Mouse (Mus musculus): Measurements from ENCODE around the gene AY358078. TPM values are rescaled to one million over a fixed set of nuclear protein-coding genes. Genes with fewer than 3 reads are reported as not detected.

Gene AY358078
- total and polyA plus RNA-seq, 3 experiments: 0.26 TPM; not detected in 2

DNA sequence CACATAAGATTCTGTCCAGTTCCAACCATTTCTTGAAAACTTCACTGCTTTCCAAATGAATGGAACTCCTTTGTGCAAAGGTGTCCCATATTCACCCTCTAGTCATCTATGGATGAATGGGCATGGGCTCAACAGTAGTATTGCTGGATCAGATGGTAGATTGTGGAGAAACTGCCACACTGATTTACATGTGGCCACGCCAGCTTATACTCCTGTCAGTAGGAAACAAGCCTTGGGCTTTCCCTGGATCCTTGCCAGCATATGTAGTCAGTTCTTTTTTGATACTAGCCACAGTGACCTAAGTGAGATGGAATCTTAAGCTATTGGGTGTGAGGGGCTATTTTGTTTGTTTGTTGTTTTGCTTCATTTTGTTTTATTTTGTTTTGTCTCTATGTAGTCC is 42.4 kb downstream of the AY358078 start:
- no peaks in the 10 kb centered on the region for H3K27me3 ChIP-seq (replicated peaks)
- H3K79me2 ChIP-seq (replicated peaks; ENCODE audit: control insufficient read depth, extremely low read depth, insufficient read depth, poor library complexity, severe bottlenecking): no peaks in the 10 kb centered on the region
- dilution Hi-C loops (cut with MboI; ENCODE audit: extremely low pct_ligation_motif_present, extremely low pct_unique_long_range_greater_than_20kb, low sequenced_read_pairs) (no loop called here), in situ Hi-C loops (cut with MboI; ENCODE audit: low pct_ligation_motif_present, low pct_unique_long_range_greater_than_20kb, low sequenced_read_pairs) (no loop called here)
- H3K27ac ChIP-seq (ENCODE audit: insufficient read depth, low read depth): no peak overlapping the region
- TF ChIP-seq SIN3A (IDR thresholded peaks at IDR 0.05; ENCODE audit: low read length): no peak
- TF ChIP-seq USF1 (IDR thresholded peaks at IDR 0.05; ENCODE audit: low read depth, low read length): no peak
- TF ChIP-seq KAT2A (IDR thresholded peaks at IDR 0.05; ENCODE audit: insufficient replicate concordance, low read length): no peak
- TF ChIP-seq MAX (IDR thresholded peaks at IDR 0.05; ENCODE audit: low read length): no peak
- no peak for TF ChIP-seq JUND (conservative IDR thresholded peaks at IDR 0.05; ENCODE audit: low read depth, low read length)
- TF ChIP-seq MEF2A (IDR thresholded peaks at IDR 0.05; ENCODE audit: borderline replicate concordance, low read depth, low read length): no peak
- TF ChIP-seq JUN (IDR thresholded peaks at IDR 0.05; ENCODE audit: insufficient read depth, low read depth, low read length): no peak
- no peak for TF ChIP-seq ELF1 (IDR thresholded peaks at IDR 0.05; ENCODE audit: low read depth, low read length)
- TF ChIP-seq ZMIZ1 (IDR thresholded peaks at IDR 0.05; ENCODE audit: low read depth, low read length): no peak
- TF ChIP-seq TBP (conservative IDR thresholded peaks at IDR 0.05; ENCODE audit: low read depth, low read length): no peak
- no peak for TF ChIP-seq MAZ (IDR thresholded peaks at IDR 0.05; ENCODE audit: low read depth, low read length)
- no peak for TF ChIP-seq HCFC1 (IDR thresholded peaks at IDR 0.05; ENCODE audit: low read depth, low read length)
- no peak overlapping the region for H3K4me2 ChIP-seq (ENCODE audit: insufficient read depth, low read depth, poor library complexity, severe bottlenecking)
- no peak for DNase-seq (ENCODE audit: extremely low read depth)
- no peaks in the 10 kb centered on the region for H3K9me3 ChIP-seq (replicated peaks; ENCODE audit: low read length)
- H3K9ac ChIP-seq (ENCODE audit: insufficient read depth, low read depth): no peak overlapping the region
- no peaks in the 10 kb centered on the region for H3K4me1 ChIP-seq (ENCODE audit: control insufficient read depth in 1 of 2, insufficient read depth in 2 of 2)
- H3K36me3 ChIP-seq (replicated peaks in 1 of 2; ENCODE audit: control insufficient read depth in 1 of 2, insufficient read depth in 1 of 2, low read length in 1 of 2): no peaks in the 10 kb centered on the region
- no peak overlapping the region for H3K4me3 ChIP-seq (replicated peaks in 1 of 3; ENCODE audit: low read depth in 2 of 3, low read length in 2 of 3, poor library complexity in 1 of 3)

DNA sequence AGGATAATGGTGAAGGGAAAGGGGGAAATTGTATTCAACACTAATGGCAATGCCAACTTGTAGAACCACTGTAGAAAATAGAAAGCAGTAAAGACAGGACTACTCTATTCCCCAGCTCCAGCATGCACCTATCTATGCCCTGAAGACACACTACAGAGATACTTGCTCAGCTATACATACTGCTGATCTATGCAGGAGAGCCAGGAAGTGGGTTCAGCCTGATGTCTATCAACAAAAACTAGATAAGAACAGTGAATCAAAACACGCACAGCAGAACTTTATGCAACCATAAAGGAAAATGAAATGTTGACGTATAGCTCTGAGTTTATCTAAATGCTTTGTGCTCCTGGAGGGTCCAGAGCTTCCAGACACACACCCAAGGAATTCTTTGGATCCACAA is 42.9 kb downstream of the AY358078 start:
- Histone ChIP-seq H3K27me3 (replicated peaks) (no peaks in the 10 kb centered on the region), H3K9ac (ENCODE audit: insufficient read depth, low read depth) (no peak overlapping the region), H3K4me1 (ENCODE audit: control insufficient read depth in 1 of 2, insufficient read depth in 2 of 2) (no peaks in the 10 kb centered on the region), H3K27ac (ENCODE audit: insufficient read depth, low read depth) (no peak overlapping the region), H3K9me3 (replicated peaks; ENCODE audit: low read length) (no peaks in the 10 kb centered on the region), H3K4me2 (ENCODE audit: insufficient read depth, low read depth, poor library complexity, severe bottlenecking) (no peak overlapping the region), H3K36me3 (replicated peaks in 1 of 2; ENCODE audit: control insufficient read depth in 1 of 2, insufficient read depth in 1 of 2, low read length in 1 of 2) (no peaks in the 10 kb centered on the region), H3K4me3 (replicated peaks in 1 of 3; ENCODE audit: low read depth in 2 of 3, low read length in 2 of 3, poor library complexity in 1 of 3) (no peak overlapping the region), H3K79me2 (replicated peaks; ENCODE audit: control insufficient read depth, extremely low read depth, insufficient read depth, poor library complexity, severe bottlenecking) (no peaks in the 10 kb centered on the region)
- no peak for DNase-seq (ENCODE audit: extremely low read depth)
- dilution Hi-C loops (cut with MboI; ENCODE audit: extremely low pct_ligation_motif_present, extremely low pct_unique_long_range_greater_than_20kb, low sequenced_read_pairs): no loop called here
- in situ Hi-C loops (cut with MboI; ENCODE audit: low pct_ligation_motif_present, low pct_unique_long_range_greater_than_20kb, low sequenced_read_pairs): no loop called here
- TF ChIP-seq BHLHE40 (IDR thresholded peaks at IDR 0.05; ENCODE audit: low read depth, low read length) (no peak), HCFC1 (IDR thresholded peaks at IDR 0.05; ENCODE audit: low read depth, low read length) (no peak), ELF1 (IDR thresholded peaks at IDR 0.05; ENCODE audit: low read depth, low read length) (no peak), TBP (conservative IDR thresholded peaks at IDR 0.05; ENCODE audit: low read depth, low read length) (no peak), RCOR1 (conservative IDR thresholded peaks at IDR 0.05; ENCODE audit: low read depth, low read length) (no peak), PAX5 (IDR thresholded peaks at IDR 0.05; ENCODE audit: low read length) (no peak), MAFK (IDR thresholded peaks at IDR 0.05; ENCODE audit: insufficient replicate concordance, low read length) (no peak), ZKSCAN1 (IDR thresholded peaks at IDR 0.05; ENCODE audit: borderline replicate concordance, low read depth, low read length) (no peak), ZNF384 (IDR thresholded peaks at IDR 0.05; ENCODE audit: low read depth, low read length) (no peak), MAX (IDR thresholded peaks at IDR 0.05; ENCODE audit: low read length) (no peak), NELFE (IDR thresholded peaks at IDR 0.05; ENCODE audit: low read depth, low read length) (no peak), TCF12 (IDR thresholded peaks at IDR 0.05; ENCODE audit: low read depth, low read length) (no peak), CHD1 (IDR thresholded peaks at IDR 0.05; ENCODE audit: low read depth, low read length) (no peak), POLR2A (IDR thresholded peaks at IDR 0.05; ENCODE audit: low read depth, low read length) (no peak)

All from CH12.LX (cell line).